Mouse (Mus musculus) frontal cortex, postnatal 25 days (tissue): Measurements from ENCODE around the gene Cdk2ap2.
A peak's percentile ranks its signal among the peaks of the same experiment; 100 is the strongest.

Experiments used
- DNase-seq, 2 experiments: peaks; one replicate each; pipeline ENCODE4 v3.0.0; 2022; ENCODE audit warnings: low spot score in 2 of 2

Cdk2ap2 gene

GRCm38 (mm10) chr19:4137913-4138312 is 40.9 kb downstream of the Cdk2ap2 start:
- DNase-seq: no peak

GRCm38 (mm10) chr19:4139446-4139845 is 42.5 kb downstream of the Cdk2ap2 start, which contains the start of gene Gpr152:
TSS of gene Gpr152 (plus strand) at chr19:4139787.
- no peak for DNase-seq

- DNase-seq: no peak
These were observed 43.2 kb downstream of the Cdk2ap2 start for GRCm38 (mm10) chr19:4140147-4140546.

- no peak for DNase-seq
These were observed 45.6 kb downstream of the Cdk2ap2 start for GRCm38 (mm10) chr19:4142416-4143173.

GRCm38 (mm10) chr19:4143759-4144268 is 46.8 kb downstream of the Cdk2ap2 start, which contains the start of gene Cabp4:
TSS of gene Cabp4 (minus strand) at chr19:4144033.
- no peak for DNase-seq

GRCm38 (mm10) chr19:4144550-4145498 is 47.8 kb downstream of the Cdk2ap2 start:
- no peak for DNase-seq

GRCm38 (mm10) chr19:4145936-4146335 is 49.0 kb downstream of the Cdk2ap2 start:
- DNase-seq: no peak

GRCm38 (mm10) chr19:4146366-4147021 is 49.5 kb downstream of the Cdk2ap2 start:
- DNase-seq: no peak

- no peak for DNase-seq
These were observed 50.0 kb downstream of the Cdk2ap2 start for GRCm38 (mm10) chr19:4147022-4147405.

GRCm38 (mm10) chr19:4147782-4148490 is 51.0 kb downstream of the Cdk2ap2 start:
- no peak for DNase-seq

- DNase-seq: peak; percentile 91 to 92
These were observed 51.5 kb downstream of the Cdk2ap2 start, which contains the start of gene Coro1b for GRCm38 (mm10) chr19:4148491-4148806. TSS of gene Coro1b (plus strand) at chr19:4148619.
